Mouse (Mus musculus): ENCODE measurements around the gene Smim8. TPM values are rescaled to one million over a fixed set of nuclear protein-coding genes. Genes with fewer than 3 reads are reported as not detected.
"Not testable (repeated sequence)": the region's sequence is repeated elsewhere in the genome, so short reads cannot be mapped to it uniquely, and the experiment has no call there.

The Smim8 gene
- polyA plus RNA-seq, 1 experiment from 2014 or later, result 30.0 TPM

DNA sequence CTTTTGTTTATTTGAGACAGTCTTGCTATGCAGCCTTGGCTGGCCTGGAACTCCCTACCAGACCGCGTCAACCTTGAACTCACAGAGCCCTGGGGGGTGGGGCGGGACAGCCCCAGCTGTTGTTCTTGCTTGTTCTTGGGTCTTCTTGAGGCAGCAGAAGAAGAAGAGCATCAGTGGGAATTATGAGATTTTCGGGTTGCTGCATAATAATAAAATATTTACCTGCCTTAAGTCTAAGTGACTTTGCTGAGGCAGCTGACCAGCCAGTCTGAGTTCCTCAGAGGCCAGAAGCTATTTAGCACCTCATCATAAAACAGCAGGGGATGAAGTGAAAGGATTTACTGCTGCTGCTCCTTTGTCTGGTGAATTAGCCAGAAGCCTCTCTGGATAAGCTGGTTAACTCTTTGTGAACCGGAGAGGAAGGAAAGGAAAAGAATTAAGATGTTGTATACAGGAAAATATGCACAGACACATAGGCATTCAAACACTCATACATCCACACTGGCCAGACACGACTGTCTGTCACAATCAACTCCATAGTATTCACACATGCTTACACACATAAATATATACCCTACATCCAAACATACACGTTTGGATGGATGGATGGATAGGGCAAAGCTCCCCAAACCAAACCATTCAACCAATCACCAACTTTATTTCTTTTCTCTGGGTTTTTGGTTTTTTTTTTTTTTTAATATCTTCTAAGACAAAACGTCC is 6.4 kb downstream of the Smim8 start:
- Histone ChIP-seq H3K27ac (no peak overlapping the region), H3K4me2 (no peak overlapping the region), H3K36me3 (peaks cover 5% of the 10 kb centered on the region; the same call in 1 of the 2 replicates), H3K27me3 (no peaks in the 10 kb centered on the region), H3K4me1 (replicated peaks) (peaks cover 12% of the 10 kb centered on the region), H3K9me3 (replicated peaks) (no peaks in the 10 kb centered on the region), H3K4me3 (replicated peaks) (no peak overlapping the region), H3K9ac (no peak overlapping the region)
- no peak for DNase-seq
- WGBS (ENCODE audit: insufficient replicate concordance), result 43% methylated on average over 8 of the region's 8 CpGs
- no peak for ATAC-seq (ENCODE audit: low read depth)

DNA sequence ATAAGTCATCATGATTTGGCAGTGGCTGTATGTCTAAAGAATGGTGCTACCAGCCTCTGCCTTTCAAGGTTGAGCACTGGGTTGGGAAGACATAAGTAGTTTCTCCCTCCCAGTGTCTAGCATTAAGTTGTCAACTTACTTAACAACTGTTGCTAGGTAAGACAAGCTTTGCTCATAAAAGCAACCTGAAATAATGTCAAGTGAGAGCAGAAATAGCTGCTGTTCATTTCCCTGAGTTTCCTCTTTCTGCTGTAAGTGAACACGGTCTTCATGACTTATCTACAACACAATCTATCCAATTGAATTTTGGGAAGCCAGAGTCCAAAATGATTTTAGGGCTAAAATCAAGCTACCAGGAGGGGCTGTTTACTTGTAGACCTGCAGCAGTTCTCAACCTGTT is 22.1 kb downstream of the Smim8 start, which contains the start of gene Gm136:
TSS of gene Gm136 (minus strand) at position 101 of the 400 bp plus-strand sequence.
- 46% methylated on average over 1 of the region's 1 CpGs for WGBS (ENCODE audit: insufficient replicate concordance)
- no peak within 1 kb of the TSS for H3K27ac ChIP-seq
- H3K9me3 ChIP-seq (replicated peaks), result no peaks in the 10 kb centered on the region
- H3K4me3 ChIP-seq (replicated peaks), result no peak within 1 kb of the TSS
- 0 out of 2 replicates have a peak, but pooled peaks cover 2% of the 10 kb centered on the region for H3K27me3 ChIP-seq
- H3K4me1 ChIP-seq (replicated peaks), result no peaks in the 10 kb centered on the region
- no peak within 1 kb of the TSS for H3K9ac ChIP-seq
- DNase-seq (no peak), ATAC-seq (ENCODE audit: low read depth) (no peak)
- H3K36me3 ChIP-seq, result no peaks in the 10 kb centered on the region
- H3K4me2 ChIP-seq, result no peak within 1 kb of the TSS

DNA sequence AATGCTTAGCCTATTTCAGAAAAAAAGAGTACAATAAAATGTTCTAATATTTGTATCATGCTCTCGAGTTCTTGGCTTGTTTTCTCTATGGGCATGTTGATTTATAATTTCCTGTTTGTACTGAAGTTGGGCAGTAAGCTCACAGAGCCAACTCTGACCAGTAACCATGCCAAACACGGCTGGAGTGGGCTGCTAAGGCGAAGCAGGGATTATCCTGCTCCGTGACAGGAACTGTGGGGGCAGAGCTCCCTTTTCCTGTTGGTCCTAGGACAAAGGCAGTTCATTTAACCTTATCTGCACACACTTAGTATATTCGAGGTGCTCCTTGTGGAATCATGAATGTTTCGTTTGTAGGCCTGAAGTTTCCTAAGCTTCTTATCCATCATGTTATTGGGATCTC is 29.0 kb downstream of the Smim8 start:
- H3K27ac ChIP-seq, result no peak overlapping the region
- no peak overlapping the region for H3K4me3 ChIP-seq (replicated peaks)
- H3K36me3 ChIP-seq, result no peaks in the 10 kb centered on the region
- H3K9me3 ChIP-seq (replicated peaks), result no peaks in the 10 kb centered on the region
- H3K4me2 ChIP-seq, result no peak overlapping the region
- H3K4me1 ChIP-seq (replicated peaks), result no peaks in the 10 kb centered on the region
- DNase-seq (no peak), ATAC-seq (ENCODE audit: low read depth) (no peak)
- H3K27me3 ChIP-seq, result no peaks in the 10 kb centered on the region
- H3K9ac ChIP-seq, result no peak overlapping the region
- 33% methylated on average over 6 of the region's 6 CpGs for WGBS (ENCODE audit: insufficient replicate concordance)

DNA sequence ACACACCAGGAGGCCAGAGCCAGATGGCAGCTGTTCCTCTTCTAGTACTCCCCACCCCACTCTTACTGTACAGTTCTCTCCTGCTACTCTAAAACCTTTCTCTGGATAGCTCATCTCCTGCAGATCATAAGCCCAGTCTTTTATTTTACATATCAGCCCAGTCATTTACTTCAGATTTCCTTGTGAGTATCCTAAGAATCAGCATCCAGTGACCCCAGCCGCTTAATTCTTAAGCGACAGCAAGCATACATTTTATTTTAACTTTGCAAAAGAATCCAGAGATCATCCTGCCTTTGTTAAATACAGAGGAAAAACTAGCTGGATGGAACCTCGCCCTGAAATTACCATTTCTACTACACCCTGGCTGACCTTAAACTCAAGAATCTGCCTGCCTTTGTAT is 43.8 kb downstream of the Smim8 start:
- DNase-seq (no peak), ATAC-seq (ENCODE audit: low read depth) (no peak)
- H3K9me3 ChIP-seq (replicated peaks), result no peaks in the 10 kb centered on the region
- no peak overlapping the region for H3K4me3 ChIP-seq (replicated peaks)
- no peak overlapping the region for H3K9ac ChIP-seq
- no peaks in the 10 kb centered on the region for H3K36me3 ChIP-seq
- H3K27me3 ChIP-seq, result peaks cover 11% of the 10 kb centered on the region
- no peak overlapping the region for H3K4me2 ChIP-seq
- WGBS (ENCODE audit: insufficient replicate concordance), result 62% methylated on average over 3 of the region's 3 CpGs
- H3K4me1 ChIP-seq (replicated peaks), result peaks cover 8% of the 10 kb centered on the region
- H3K27ac ChIP-seq, result no peak overlapping the region

DNA sequence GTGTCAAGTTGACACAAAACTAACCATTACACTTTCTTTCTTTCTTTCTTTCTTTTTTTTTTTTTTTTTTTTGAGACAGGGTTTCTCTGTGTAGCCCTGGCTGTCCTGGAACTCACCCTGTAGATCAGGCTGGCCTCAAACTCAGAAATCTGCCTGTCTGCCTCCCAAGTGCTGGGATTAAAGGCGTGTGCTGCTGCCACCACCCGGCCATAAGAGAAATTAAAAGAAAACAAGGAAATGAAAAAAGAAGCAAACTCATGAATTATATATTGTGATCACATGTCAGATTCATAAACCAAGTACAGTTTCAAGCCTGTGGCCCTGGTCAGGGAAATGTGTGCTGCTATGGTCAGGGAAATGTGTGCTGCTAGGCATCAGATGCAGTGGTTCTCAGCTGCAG is 44.8 kb downstream of the Smim8 start:
- ATAC-seq (ENCODE audit: low read depth); DNase-seq: not testable (repeated sequence)

DNA sequence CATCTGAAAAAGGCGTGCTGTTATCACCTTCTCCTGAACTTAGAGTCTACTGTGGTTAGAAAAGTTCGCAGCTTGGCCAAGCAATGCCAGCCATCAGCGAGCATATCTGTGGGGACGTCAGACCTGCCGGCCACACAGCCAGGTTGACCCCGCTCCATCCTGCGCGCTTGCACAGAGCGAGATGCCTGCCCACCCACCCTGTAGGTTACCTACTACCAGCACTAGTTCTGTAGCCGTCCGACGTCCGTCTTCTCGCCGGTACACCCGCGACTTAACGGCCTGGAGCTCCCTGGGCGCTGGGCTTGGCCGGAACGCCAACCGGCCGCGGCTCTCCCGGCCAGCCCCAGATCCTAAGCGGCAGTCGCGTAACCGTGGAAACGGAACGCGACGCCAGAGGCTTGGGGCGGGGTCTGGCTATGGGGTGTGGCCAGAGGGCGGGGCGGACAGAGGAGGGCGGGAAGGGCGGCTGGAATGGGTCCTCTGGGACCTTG is 48.3 kb downstream of the Smim8 start, which contains the start of gene Cfap206:
TSS of gene Cfap206 (minus strand) at position 356 of the 491 bp plus-strand sequence.
- Histone ChIP-seq H3K4me1 (replicated peaks) (peaks cover 8% of the 10 kb centered on the region), H3K9me3 (replicated peaks) (no peaks in the 10 kb centered on the region), H3K36me3 (no peaks in the 10 kb centered on the region), H3K9ac (peak within 1 kb of the TSS; percentile 33; the same call in 1 of the 2 replicates), H3K27me3 (peaks cover 12% of the 10 kb centered on the region), H3K4me3 (replicated peaks) (peak within 1 kb of the TSS; percentile 54), H3K4me2 (peak within 1 kb of the TSS; percentile 75), H3K27ac (no peak within 1 kb of the TSS)
- ATAC-seq (ENCODE audit: low read depth), result peak; percentile 90
- under 1% methylated on average over 38 of the region's 38 CpGs for WGBS (ENCODE audit: insufficient replicate concordance)
- peak; percentile 38 for DNase-seq

More for the DNA sequence above, 44.8 kb downstream of the Smim8 start:
- not testable (repeated sequence) for H3K9ac ChIP-seq; H3K27ac ChIP-seq; H3K9me3 ChIP-seq (replicated peaks); H3K4me3 ChIP-seq (replicated peaks); H3K4me1 ChIP-seq (replicated peaks); H3K4me2 ChIP-seq; H3K36me3 ChIP-seq
- H3K27me3 ChIP-seq, result peaks cover 12% of the 10 kb centered on the region
- 17% methylated on average over 2 of the region's 2 CpGs for WGBS (ENCODE audit: insufficient replicate concordance)

DNA sequence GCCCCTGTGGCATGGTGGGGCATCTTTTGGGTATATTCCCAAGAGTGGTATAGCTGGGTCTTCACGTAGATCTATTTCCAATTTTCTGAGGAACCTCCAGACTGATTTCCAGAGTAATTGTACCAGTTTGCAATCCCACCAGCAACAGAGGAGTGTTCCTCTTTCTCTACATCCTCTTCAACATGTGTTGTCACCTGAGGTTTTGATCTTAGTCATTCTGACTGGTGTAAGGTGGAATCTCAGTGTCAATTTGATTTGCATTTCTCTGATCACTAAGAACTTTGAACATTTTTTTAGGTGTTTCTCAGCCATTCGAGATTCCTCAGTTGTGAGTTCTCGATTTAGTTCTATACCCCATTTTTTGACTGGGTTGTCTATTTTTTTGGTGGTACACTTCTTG is 52.5 kb downstream of the Smim8 start:
- not testable (repeated sequence) for H3K4me3 ChIP-seq (replicated peaks); H3K27ac ChIP-seq; DNase-seq; H3K9me3 ChIP-seq (replicated peaks); ATAC-seq (ENCODE audit: low read depth); H3K36me3 ChIP-seq; H3K4me2 ChIP-seq; H3K4me1 ChIP-seq (replicated peaks); H3K9ac ChIP-seq
- WGBS (ENCODE audit: insufficient replicate concordance), result 65% methylated on average over 3 of the region's 3 CpGs
- H3K27me3 ChIP-seq, result peaks cover 12% of the 10 kb centered on the region

DNA sequence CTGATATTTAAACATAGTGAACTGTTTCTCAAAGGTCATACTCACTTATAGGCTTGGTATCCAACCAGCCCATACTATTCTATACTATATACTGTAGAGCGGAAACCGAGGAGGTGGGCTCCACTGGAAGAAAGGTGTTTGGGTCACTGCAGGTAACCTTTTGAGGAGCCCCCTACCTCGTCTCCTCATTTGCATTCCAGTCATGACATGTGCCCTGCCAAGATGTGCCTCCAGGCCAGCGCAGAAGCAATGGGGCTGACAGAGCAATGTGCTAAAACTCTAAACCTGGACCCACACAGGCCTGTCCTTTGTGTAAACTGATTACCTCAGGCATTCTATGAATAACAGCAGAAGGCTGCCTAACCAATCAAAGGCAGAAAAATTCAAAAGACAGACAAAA is 53.9 kb downstream of the Smim8 start:
- Histone ChIP-seq H3K4me2 (no peak overlapping the region), H3K9me3 (replicated peaks) (peaks cover 6% of the 10 kb centered on the region; the same call in 1 of the 2 replicates), H3K4me3 (replicated peaks) (no peak overlapping the region), H3K9ac (no peak overlapping the region), H3K36me3 (no peaks in the 10 kb centered on the region), H3K4me1 (replicated peaks) (no peaks in the 10 kb centered on the region), H3K27me3 (no peaks in the 10 kb centered on the region), H3K27ac (no peak overlapping the region)
- no peak for DNase-seq
- WGBS (ENCODE audit: insufficient replicate concordance), result 55% methylated on average over 4 of the region's 4 CpGs
- ATAC-seq (ENCODE audit: low read depth), result no peak

DNA sequence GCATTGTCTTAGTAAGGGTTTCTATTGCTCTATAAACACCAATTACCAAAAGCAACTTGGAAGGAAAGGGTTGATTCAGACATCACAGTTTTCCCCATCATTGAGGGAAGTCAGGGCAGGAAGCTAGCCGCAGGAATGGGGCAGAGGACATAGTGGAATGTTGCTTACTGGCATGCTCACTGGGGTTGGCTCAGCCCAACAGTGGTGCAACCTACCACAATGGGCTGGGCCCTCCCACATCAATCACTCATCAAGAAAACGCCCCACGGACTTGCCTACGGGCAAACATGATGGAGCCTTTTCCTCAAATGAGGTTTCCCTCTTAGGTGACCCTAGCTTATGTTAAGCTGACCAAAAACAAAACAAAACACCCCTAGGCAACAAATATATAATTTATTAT is 55.0 kb downstream of the Smim8 start:
- DNase-seq, result no peak
- Histone ChIP-seq H3K4me3 (replicated peaks) (no peak overlapping the region), H3K9ac (no peak overlapping the region), H3K27ac (no peak overlapping the region), H3K4me1 (replicated peaks) (no peaks in the 10 kb centered on the region), H3K4me2 (no peak overlapping the region), H3K27me3 (no peaks in the 10 kb centered on the region), H3K36me3 (no peaks in the 10 kb centered on the region), H3K9me3 (replicated peaks) (peaks cover 6% of the 10 kb centered on the region; the same call in 1 of the 2 replicates)
- WGBS (ENCODE audit: insufficient replicate concordance), result 61% methylated on average over 4 of the region's 4 CpGs
- no peak for ATAC-seq (ENCODE audit: low read depth)

DNA sequence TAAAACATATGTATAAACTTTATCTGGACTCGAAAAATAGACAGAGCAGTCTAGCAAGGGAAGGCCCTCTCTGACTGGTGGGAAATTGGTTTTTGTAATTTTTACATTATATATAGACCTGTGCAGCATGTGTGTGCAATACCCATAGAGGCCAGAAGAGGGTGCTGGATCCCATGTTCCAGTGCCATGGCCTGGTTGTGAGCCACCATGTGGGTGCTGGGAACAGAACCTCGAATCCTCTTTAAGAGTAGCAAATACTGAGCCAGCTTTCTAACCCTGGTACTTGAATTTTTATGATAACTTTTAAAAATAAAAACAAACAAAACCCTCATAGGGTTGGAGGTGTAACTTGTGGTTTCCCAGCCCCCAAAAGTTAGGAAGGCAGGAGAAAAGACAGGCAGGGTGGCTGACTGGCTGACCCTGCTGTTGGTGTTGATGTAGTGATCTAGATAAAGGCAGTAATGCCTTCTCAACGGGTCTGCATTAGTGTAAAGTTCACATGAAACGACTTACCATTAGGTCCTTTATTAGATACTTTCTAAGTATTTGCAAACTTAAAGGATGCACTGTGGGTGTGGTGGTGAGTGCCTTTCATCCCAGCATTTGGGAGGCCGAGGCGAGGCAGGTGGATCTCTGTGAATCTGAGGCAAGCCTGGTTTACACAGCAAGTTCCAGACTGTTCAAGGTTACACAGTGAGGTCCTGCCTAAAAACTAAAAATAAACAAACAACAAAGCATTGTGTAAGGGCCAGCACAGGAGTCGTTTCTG is 57.9 kb downstream of the Smim8 start:
- 66% methylated on average over 7 of the region's 7 CpGs for WGBS (ENCODE audit: insufficient replicate concordance)
- ATAC-seq (ENCODE audit: low read depth), result no peak
- no peak overlapping the region for H3K9ac ChIP-seq
- no peak overlapping the region for H3K27ac ChIP-seq
- no peaks in the 10 kb centered on the region for H3K27me3 ChIP-seq
- no peak overlapping the region for H3K4me3 ChIP-seq (replicated peaks)
- no peaks in the 10 kb centered on the region for H3K36me3 ChIP-seq
- peaks cover 6% of the 10 kb centered on the region; the same call in 1 of the 2 replicates for H3K9me3 ChIP-seq (replicated peaks)
- H3K4me2 ChIP-seq, result no peak overlapping the region
- H3K4me1 ChIP-seq (replicated peaks), result no peaks in the 10 kb centered on the region
- DNase-seq, result no peak

DNA sequence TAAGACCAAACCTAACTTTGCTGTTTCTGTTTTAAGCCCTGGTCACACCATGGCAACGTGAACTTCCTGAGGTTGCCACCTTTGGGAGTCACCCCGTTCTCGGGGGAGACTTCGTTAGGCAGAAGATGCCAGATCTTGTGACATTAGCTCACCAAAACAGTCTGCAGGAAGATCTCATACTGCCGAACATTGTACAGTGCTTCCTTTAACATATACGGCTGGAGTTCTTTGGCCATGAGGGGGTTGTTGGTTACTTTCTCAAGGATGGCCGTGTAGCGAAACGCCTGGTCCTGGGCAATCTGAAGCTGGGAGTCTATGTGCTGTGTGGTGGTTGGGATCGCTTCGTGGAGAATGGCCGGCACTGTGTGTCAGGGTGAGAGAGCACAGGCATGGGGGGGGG is 58.8 kb downstream of the Smim8 start:
- H3K4me1 ChIP-seq (replicated peaks), result no peaks in the 10 kb centered on the region
- H3K27me3 ChIP-seq, result no peaks in the 10 kb centered on the region
- H3K4me2 ChIP-seq, result no peak overlapping the region
- ATAC-seq (ENCODE audit: low read depth), result no peak
- no peak for DNase-seq
- no peak overlapping the region for H3K4me3 ChIP-seq (replicated peaks)
- no peaks in the 10 kb centered on the region for H3K36me3 ChIP-seq
- no peak overlapping the region for H3K9ac ChIP-seq
- H3K27ac ChIP-seq, result no peak overlapping the region
- peaks cover 6% of the 10 kb centered on the region; the same call in 1 of the 2 replicates for H3K9me3 ChIP-seq (replicated peaks)
- 81% methylated on average over 12 of the region's 12 CpGs for WGBS (ENCODE audit: insufficient replicate concordance)

Data from liver, embryonic 13.5 days (tissue).